ENCODE assay signal across 10 mouse cellular contexts in genomic region chr4:126750863-126751555, GRCm38 (mm10). TPM values are rescaled to one million over a fixed set of nuclear protein-coding genes. Genes with fewer than 3 reads are reported as not detected.
DNase-seq lines count a peak whose midpoint lies in the region; ATAC-seq and TF ChIP-seq lines count a peak whose summit lies in the region.
"Had no signal": no experiment of that assay in that cellular context is flagged by ENCODE, and none has a peak within 500 bp of the region (broad histone marks: within the 10 kb centered on the region; RNA-seq: fewer than 3 reads in every experiment).

No protein-coding gene starts in this region.

- H3K4me3 ChIP-seq in left cerebral cortex, adult 2 months = peak overlapping the region; percentile 98
- no peak overlapping the region for H3K4me3 ChIP-seq in embryonic facial prominence, embryonic 13.5 days
- peak overlapping the region; percentile 95 for H3K4me3 ChIP-seq in hindbrain, embryonic 14.5 days (replicated peaks; ENCODE audit: low read length)
- peak overlapping the region; percentile 94 for H3K4me3 ChIP-seq in midbrain, postnatal 0 days (ENCODE audit: low read depth, low read length)

- H3K36me3 ChIP-seq in embryonic facial prominence, embryonic 13.5 days = peaks cover 44% of the 10 kb centered on the region
- peaks cover 37% of the 10 kb centered on the region for H3K36me3 ChIP-seq in hindbrain, embryonic 14.5 days (replicated peaks; ENCODE audit: control insufficient read depth, insufficient read depth)
- peaks cover 36% of the 10 kb centered on the region for H3K36me3 ChIP-seq in midbrain, postnatal 0 days (ENCODE audit: insufficient read depth, low read length)

- TF ChIP-seq CTCF in left cerebral cortex, adult 2 months (IDR thresholded peaks at IDR 0.05) = no peak
- TF ChIP-seq CTCF in midbrain, postnatal 0 days (IDR thresholded peaks at IDR 0.05) = no peak

- no peak for ATAC-seq in embryonic facial prominence, embryonic 13.5 days (ENCODE audit: insufficient number of reproducible peaks, insufficient read depth, low FRiP score, low TSS enrichment, low read depth)
- ATAC-seq in hindbrain, embryonic 14.5 days (ENCODE audit: low FRiP score) = no peak
- ATAC-seq in midbrain, postnatal 0 days (ENCODE audit: low FRiP score) = no peak

- peak overlapping the region; percentile 100; the same call in 1 of the 2 replicates for H3K4me2 ChIP-seq in embryonic facial prominence, embryonic 13.5 days
- H3K4me2 ChIP-seq in hindbrain, embryonic 14.5 days (replicated peaks) = peak overlapping the region; percentile 91
- peak overlapping the region; percentile 94 for H3K4me2 ChIP-seq in midbrain, postnatal 0 days (ENCODE audit: low read depth, low read length, poor library complexity, severe bottlenecking)

- intact Hi-C loops in left cerebral cortex, adult 2 months (cut with DNase I) = no loop called here
- intact Hi-C loops in left cerebral cortex, postnatal 10 days (cut with DNase I) = no loop called here

- H3K9me3 ChIP-seq in embryonic facial prominence, embryonic 13.5 days = no peaks in the 10 kb centered on the region
- H3K9me3 ChIP-seq in hindbrain, embryonic 14.5 days (ENCODE audit: control insufficient read depth, low read length) = no peaks in the 10 kb centered on the region
- no peaks in the 10 kb centered on the region for H3K9me3 ChIP-seq in midbrain, postnatal 0 days (ENCODE audit: low read length)

- no peak overlapping the region for H3K9ac ChIP-seq in embryonic facial prominence, embryonic 13.5 days
- H3K9ac ChIP-seq in hindbrain, embryonic 14.5 days = peak overlapping the region; percentile 95; the same call in 1 of the 2 replicates
- H3K9ac ChIP-seq in midbrain, postnatal 0 days (replicated peaks; ENCODE audit: low read length, poor library complexity, severe bottlenecking) = 0 out of 2 replicates have a peak overlapping the region, but pooled peaks have one; percentile 13
- H3K9ac ChIP-seq: liver, embryonic 14.5 days had no signal

- peaks cover 52% of the 10 kb centered on the region for H3K4me1 ChIP-seq in embryonic facial prominence, embryonic 13.5 days
- H3K4me1 ChIP-seq in hindbrain, embryonic 14.5 days (replicated peaks; ENCODE audit: control insufficient read depth, insufficient read depth, low read length) = peaks cover 44% of the 10 kb centered on the region
- peaks cover 15% of the 10 kb centered on the region; the same call in 1 of the 2 replicates for H3K4me1 ChIP-seq in midbrain, postnatal 0 days (ENCODE audit: insufficient read depth, low read length)

- peak overlapping the region; percentile 98; the same call in 1 of the 2 replicates for H3K27ac ChIP-seq in left cerebral cortex, adult 2 months
- no peak overlapping the region for H3K27ac ChIP-seq in embryonic facial prominence, embryonic 13.5 days
- no peak overlapping the region for H3K27ac ChIP-seq in hindbrain, embryonic 14.5 days
- H3K27ac ChIP-seq in midbrain, postnatal 0 days (ENCODE audit: low read depth, low read length) = no peak overlapping the region
- H3K27ac ChIP-seq: liver, embryonic 14.5 days had no signal

- DNase-seq in left cerebral cortex, adult 2 months (ENCODE audit: extremely low spot score in 1 of 2, low spot score in 2 of 2) = no peak
- DNase-seq in left cerebral cortex, postnatal 10 days (ENCODE audit: extremely low spot score in 1 of 2, low spot score in 2 of 2) = no peak
- DNase-seq in hindbrain, embryonic 14.5 days (ENCODE audit: low spot score) = no peak
- no peak for DNase-seq in midbrain, postnatal 0 days (ENCODE audit: low spot score)
- DNase-seq in ovary, postnatal 10 days (ENCODE audit: low spot score) = no peak
- no peak for DNase-seq in thymus, postnatal 25 days

- WGBS in embryonic facial prominence, embryonic 13.5 days = 70% methylated on average over 8 of the region's 8 CpGs
- 76% methylated on average over 8 of the region's 8 CpGs for WGBS in hindbrain, embryonic 14.5 days
- WGBS in midbrain, postnatal 0 days = 55% methylated on average over 8 of the region's 8 CpGs

- no peaks in the 10 kb centered on the region for H3K27me3 ChIP-seq in embryonic facial prominence, embryonic 13.5 days
- no peaks in the 10 kb centered on the region for H3K27me3 ChIP-seq in hindbrain, embryonic 14.5 days (ENCODE audit: control insufficient read depth, insufficient read depth, low read length)
- no peaks in the 10 kb centered on the region for H3K27me3 ChIP-seq in midbrain, postnatal 0 days (ENCODE audit: insufficient read depth, low read length)

RNA-seq across cellular contexts. Expression of gene Ncdn, which starts 2.2 kb away (rescaled TPM):
- total RNA-seq in left cerebral cortex, adult 2 months (2021) = 1,000 to 10,000 TPM in 1 of 2 experiments, 100 to 1,000 TPM in 1; 980 to 1,003 TPM
- 100 to 1,000 TPM; 694 to 719 TPM for total RNA-seq in left cerebral cortex, postnatal 10 days (2021)
- polyA plus RNA-seq in embryonic facial prominence, embryonic 13.5 days (2015; fragmentation: Nextera tagmentation; extraction: Ambion mirVana) = 29.5 and 30.7 TPM in 2 replicates
- polyA plus RNA-seq in hindbrain, embryonic 14.5 days (2014; fragmentation: Nextera tagmentation; extraction: Ambion mirVana) = 116 and 123 TPM in 2 replicates
- 322 and 393 TPM in 2 replicates for total RNA-seq in midbrain, postnatal 0 days (2014; rRNA removed)
- polyA plus RNA-seq in midbrain, postnatal 0 days (2015; fragmentation: Nextera tagmentation; extraction: Ambion mirVana) = 186 and 194 TPM in 2 replicates

RNA-seq across cellular contexts. Expression of gene AU040320, which starts 2.3 kb away (rescaled TPM):
- 10 to 100 TPM; 53.5 to 59.9 TPM for total RNA-seq in left cerebral cortex, adult 2 months (2021)
- total RNA-seq in left cerebral cortex, postnatal 10 days (2021) = 10 to 100 TPM; 54.6 to 57.3 TPM
- 15.9 and 17.4 TPM in 2 replicates for polyA plus RNA-seq in embryonic facial prominence, embryonic 13.5 days (2015; fragmentation: Nextera tagmentation; extraction: Ambion mirVana)
- polyA plus RNA-seq in hindbrain, embryonic 14.5 days (2014; fragmentation: Nextera tagmentation; extraction: Ambion mirVana) = 37.3 and 42.6 TPM in 2 replicates
- 35.5 and 38.0 TPM in 2 replicates for total RNA-seq in midbrain, postnatal 0 days (2014; rRNA removed)
- polyA plus RNA-seq in midbrain, postnatal 0 days (2015; fragmentation: Nextera tagmentation; extraction: Ambion mirVana) = 37.2 and 40.1 TPM in 2 replicates

RNA-seq across cellular contexts. Expression of gene Tfap2e, which starts 15.0 kb away (rescaled TPM):
- total RNA-seq in left cerebral cortex, adult 2 months (2021) = not detected
- total RNA-seq in left cerebral cortex, postnatal 10 days (2021) = not detected
- 0.17 TPM in 1 of 2 replicates, not detected in the other for polyA plus RNA-seq in embryonic facial prominence, embryonic 13.5 days (2015; fragmentation: Nextera tagmentation; extraction: Ambion mirVana)
- 0.48 and 0.54 TPM in 2 replicates for polyA plus RNA-seq in hindbrain, embryonic 14.5 days (2014; fragmentation: Nextera tagmentation; extraction: Ambion mirVana)
- total RNA-seq in midbrain, postnatal 0 days (2014; rRNA removed) = 0.14 TPM in 1 of 2 replicates, not detected in the other
- 0.15 and 0.31 TPM in 2 replicates for polyA plus RNA-seq in midbrain, postnatal 0 days (2015; fragmentation: Nextera tagmentation; extraction: Ambion mirVana)
- total RNA-seq: adrenal gland, postnatal 4 days; MEL had no signal
- polyA plus RNA-seq: liver, embryonic 14.5 days had no signal
